Mouse (Mus musculus) induced T-regulatory cell, adult 2 months (primary cell): ENCODE measurements around the gene St8sia1.

ENCODE experiments used
- DNase-seq: peaks from one replicate; pipeline ENCODE4 v3.0.0-alpha.2; 2012; ENCODE audit warnings: low read depth

Gene St8sia1

DNA sequence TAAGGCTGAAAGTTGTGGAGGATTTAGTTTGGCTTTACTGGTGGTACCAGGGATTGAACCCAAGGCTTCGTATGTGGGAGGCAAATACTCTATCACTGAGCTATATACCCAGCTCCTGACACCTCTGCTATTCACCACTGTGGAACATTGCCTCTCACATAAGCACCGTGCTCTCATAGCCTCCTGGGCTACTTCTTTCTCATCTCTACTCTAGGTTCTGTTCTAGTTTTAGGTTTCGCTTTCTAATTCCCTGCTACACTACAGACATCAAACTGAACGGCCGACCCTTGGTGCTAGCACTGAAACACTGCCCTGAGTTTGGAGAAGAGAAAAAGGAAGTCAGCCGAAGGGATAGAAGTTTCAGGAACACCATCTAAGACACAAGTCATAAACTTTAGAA is 99.1 kb downstream of the St8sia1 start:
- DNase-seq, result peak; percentile 66

DNA sequence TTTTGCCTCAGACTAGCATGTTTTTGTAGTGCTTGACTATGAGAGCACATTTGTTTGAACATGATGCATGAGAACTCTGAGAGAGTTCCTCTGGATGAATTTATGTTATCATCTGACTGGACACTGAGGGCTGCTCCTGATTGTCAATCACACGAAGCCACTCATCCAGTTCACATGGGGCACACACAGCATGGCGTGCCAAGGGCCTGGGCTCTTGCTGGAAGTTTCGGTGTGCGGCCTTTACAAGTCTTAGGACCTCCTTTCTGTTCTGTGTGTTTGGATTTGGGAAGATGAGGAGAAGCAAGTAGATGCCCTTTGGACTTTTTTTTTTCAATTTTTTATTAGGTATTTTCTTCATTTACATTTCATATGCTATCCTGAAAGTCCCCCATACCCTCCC is 100.4 kb downstream of the St8sia1 start:
- no peak for DNase-seq

DNA sequence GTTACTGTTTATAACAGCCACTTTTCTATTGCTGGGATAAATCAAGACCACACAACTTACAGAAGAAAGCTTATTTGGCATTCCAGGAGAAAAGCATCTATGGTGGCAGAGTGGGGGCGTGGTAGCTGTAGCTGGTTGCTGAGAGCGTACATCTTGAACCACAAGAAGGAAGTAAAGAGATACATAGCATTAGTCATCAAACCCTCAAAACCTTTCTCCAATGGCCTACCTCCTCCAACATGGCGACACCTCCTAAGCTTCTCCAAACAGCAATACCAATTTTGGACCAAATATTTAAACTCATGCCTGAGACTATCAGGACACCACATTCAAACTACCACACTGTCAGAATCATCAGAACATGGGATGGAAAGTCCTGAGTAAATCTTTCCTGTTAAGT is 102.0 kb downstream of the St8sia1 start:
- DNase-seq, result peak; percentile 56

DNA sequence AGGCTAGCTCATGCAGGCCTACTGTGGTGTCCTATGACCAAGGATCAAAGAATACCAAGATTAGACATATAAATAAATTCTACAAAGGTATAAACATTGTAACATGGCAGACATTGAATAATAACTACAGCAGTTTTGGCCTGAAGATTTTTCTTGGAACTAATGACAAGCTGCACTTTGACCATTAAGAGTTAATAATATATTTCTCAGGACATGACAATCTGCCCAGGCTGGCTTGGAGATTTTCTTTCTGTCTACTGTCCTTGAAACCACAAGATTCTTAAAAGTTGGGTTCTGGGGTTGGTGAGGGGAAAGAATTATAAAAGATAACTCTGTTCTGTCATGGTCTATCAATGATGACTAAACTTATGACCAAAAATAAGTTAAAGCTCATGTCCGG is 103.9 kb downstream of the St8sia1 start:
- no peak for DNase-seq

DNA sequence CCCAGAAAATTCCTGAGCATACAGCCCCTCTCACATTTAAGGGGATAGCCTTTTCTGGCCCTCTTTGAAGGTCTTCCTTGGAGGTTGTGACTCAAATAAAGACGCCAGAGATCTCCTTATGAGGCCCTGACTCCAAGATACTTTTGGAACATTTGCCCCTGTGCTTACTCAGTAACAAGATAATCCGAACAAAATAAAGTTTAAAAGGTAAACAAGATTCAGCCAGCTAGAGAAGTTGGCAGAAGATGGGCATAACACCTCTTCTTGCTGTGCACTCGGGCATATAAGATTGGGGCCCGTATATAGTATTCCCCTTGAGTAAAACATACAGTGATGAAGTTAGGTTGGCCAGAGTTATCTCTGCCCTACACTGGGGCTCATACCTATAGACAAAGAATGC is 104.3 kb downstream of the St8sia1 start:
- no peak for DNase-seq

DNA sequence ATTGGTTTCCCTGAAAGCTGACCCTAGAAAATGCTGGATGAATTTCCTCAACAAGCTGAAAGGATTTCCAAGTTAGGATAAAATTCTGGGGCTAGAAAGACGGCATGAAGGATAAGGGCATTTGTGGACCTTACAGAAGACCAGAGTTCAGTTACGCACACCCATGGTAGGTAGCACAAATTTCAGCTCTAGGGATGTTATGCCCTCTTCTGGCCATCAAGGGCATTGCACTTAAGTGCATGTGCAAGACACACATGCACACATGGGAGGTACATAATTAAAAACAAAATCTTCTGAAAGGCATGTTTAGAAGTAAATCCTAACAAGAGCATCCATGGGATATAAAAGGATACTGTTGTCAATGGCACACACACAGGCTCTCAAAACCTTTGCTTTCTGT is 105.3 kb downstream of the St8sia1 start:
- peak; percentile 61 for DNase-seq

DNA sequence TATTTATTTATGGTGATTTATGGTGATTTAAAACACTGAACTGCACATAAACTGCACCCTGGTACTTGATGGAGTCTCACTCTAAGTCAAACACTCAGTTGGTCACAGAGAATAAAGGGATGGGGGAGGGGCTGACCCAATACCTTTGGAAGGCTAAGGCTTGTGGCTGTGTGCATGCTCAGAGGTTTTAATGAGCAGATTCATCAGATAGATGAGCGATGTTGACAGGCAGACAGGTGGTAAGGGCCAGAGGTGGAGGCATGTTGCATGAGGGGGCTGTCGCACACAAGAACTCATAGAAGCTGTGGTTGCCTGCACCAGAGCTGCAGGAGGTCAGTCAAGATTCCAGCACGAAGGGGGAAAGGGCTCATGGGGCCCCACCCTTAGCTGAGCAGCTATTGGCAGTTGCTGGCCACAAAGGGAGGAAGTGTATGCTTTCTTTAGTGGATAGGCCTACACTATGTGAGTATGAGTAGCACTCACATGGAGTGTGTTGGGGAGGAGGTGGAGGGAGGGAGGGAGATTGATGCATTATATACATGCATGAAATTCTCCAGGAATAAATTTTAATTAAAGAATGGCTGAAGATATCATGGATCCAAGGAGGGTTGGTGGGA is 107.9 kb downstream of the St8sia1 start:
- DNase-seq, result no peak

DNA sequence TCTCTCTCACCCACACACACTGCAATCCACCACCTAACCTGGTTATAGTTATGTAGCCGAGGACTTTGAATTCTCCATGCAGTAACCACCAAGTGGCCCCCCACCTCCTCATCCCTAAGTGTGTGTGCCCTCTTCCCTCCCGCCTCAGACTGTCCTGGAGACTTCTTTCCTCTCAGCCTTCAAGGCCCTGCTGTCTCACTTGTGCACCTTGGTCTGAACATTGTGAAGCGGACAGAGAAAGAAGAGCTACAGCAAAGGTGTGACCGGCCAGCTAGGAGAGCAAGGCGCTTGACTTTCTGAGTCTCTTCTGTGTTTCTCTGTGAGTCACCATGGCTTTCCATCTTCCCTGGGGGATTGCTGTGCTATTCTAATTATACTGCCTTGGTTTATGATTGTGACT is 108.5 kb downstream of the St8sia1 start:
- no peak for DNase-seq

DNA sequence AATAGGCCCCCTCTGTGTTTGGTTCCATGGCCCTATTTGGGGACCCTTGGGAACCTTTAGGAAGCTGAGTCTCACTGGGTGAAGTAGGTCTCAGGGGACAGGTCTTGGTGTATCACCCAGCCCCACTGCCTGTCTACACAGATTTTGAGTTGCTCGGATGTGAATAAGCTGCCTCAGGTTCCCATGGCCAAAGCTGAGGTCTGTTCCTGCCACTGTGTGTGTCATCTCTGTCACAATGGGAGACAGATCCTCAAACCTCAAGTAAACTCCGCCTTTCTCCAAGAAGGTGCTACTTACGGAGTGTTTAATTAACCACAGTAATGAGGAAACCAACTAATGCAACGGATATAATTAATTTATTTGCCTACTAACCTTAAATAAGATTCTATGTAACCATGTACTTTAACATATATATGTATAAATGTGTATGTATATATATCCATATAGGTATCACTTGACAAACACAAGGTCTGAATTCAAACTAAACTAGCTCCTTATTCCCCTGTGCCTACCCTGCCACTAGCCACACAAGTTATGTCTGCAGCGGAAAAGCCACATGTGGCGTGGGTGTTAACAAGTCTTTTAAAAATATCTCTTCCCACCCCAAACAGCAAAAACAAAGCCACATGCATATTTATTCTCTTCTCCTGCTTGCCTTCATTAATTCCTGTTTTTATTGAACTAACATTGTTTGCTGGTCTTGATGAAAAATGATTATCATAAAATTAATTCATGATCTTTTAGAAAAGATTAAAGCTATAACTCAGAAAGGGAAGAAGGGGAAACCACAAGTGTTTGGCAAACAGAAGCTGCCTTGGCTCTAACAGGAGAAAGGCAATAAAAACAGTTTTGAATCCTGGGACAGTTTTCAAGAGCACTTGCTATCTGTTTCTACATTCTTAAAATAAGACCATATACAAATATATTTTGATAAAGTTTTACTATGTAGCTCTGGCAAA is 111.6 kb downstream of the St8sia1 start:
- DNase-seq, result no peak

DNA sequence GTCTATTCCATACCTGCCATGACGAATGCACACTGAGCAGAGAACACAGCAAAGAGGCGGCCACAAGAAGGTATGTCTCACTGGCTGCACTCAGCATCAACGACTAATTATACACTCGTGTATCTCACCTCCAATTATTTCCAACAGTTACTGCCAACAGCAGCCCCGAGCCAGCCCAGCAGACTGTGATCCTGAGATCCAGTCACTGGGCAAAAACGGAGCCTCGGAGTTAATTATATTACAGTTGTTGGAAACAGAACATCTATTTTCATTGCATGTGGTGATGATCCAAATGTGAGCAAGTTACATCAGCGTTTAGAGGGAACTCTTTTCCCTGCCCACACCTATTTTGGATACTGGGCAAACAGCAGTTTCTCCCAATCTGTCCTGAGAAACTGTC is 113.8 kb downstream of the St8sia1 start:
- no peak for DNase-seq

DNA sequence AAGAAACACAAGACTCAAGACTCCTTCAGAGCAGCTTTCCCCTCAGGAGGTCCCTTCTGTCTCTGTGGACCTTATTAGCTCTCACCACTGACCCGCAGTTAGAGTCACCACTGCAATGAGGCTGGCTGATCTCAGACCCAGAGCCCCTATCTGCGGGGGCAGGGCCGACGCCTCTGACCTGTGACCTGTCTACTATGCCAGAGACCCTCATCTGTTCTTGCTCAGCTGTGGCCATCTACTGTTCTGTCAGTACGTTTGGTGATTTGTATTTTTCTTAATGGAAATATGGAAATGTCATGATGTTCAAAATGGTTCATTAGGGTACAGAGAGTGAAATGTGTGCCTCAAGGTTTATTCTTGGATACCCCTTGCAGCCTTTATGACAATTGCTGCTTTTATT is 114.9 kb downstream of the St8sia1 start:
- no peak for DNase-seq

DNA sequence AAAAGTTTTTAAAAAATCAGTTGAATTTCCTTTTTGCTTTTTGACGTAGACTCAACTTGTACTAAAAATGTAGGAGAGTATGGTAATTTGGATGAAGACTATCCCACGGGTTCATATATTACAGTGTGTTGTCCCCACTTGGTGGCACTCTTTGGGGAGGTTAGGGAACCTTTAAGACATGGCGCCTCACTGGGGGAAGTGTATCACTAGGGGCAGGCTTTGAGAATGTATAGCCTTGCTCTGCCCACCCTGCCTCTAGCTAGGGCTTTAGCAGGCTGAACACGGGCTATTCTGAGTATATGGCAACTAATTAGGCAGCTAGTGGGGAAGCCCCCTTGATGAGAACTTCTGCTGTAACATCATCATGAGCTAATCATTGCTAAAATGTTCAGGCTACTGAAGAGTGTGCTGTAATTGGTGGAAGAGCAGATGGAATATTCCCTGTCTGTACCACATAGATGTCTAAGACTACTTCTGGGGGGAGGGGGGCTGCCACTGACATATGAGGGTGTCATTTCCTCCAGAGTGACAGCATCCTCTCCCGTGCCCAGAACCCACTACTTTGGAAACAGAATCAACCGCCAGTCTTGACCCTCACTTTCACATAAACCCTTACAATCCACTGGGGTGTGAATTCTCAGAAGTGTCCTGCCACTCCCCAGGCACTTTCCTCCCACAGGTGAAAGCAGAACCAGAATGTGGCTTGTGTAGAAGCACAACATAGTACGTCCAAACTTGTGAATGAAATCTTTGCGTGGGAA is 116.2 kb downstream of the St8sia1 start:
- DNase-seq, result no peak

DNA sequence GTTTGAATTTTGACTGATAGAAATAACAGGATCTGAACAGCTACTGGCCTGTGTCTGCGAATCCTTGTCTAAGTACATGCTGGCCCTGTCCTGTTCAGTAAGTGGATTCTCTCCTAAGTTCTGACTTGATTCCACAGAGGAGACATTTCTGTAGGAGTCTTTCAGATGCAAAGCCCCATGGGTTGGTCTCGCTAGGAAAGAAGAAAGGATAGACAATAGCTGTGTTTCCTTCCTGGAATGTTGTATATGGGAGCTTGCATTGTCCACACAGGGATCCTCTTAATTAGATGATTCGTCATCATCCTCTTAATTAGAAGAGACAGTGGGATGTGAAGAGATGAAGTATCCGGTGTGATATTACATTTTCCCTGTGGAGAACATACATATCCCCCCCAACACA is 117.4 kb downstream of the St8sia1 start:
- no peak for DNase-seq

DNA sequence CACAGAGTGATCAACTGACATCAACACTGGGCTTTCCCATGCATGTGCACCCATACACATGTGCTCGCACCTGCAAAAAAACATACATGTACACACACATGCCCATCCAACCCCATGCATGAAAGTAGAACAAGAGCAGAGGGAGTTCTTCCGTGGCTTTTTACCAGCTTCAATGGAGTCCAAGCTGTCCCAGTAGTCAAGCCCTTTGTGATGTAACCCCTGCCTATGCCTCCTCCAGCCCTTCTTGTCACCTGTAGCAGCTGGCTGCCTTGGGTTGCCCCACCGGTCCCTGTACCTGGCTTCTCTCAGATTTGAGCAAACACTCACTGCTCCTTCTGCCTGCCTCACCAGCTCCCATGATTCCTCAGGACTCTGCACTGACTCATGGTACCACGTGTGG is 119.2 kb downstream of the St8sia1 start:
- no peak for DNase-seq

DNA sequence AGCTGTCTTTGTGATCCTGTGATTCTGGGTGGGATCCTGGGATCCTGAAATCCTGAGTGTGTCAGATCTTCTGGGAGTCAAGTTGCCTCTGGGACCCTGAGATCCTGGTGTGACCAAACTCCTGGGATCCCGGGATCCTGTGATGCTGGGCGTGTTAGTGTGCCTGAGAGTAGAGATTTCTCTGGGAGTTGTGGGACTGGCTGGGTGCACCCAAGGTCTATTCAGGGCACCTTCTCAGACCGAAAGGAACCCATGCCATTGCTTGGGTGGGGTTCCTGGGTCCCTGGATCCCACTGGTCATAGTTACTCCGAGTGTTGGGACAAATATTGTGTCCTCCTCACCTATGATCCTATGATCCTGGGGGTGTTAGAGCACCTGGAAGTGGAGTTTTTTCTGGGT is 120.2 kb downstream of the St8sia1 start:
- no peak for DNase-seq

DNA sequence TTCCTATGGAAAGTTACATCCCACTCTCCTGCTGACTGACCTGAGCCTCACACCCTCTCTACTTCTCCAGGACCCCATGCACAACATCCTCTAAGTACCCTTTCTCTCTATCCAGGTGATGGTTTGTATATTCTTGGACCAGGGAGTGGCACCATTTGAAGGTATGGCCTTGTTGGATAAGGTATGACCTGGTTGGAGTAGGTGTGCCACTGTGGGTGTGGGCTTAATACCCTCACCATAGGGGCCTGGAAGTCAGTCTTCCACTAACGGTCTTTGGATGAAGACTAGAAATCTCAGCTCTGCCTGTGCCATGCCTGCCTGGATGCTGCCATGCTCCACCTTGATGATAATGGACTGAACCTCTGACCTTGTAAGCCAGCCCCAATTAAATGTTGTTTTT is 125.8 kb downstream of the St8sia1 start:
- no peak for DNase-seq

DNA sequence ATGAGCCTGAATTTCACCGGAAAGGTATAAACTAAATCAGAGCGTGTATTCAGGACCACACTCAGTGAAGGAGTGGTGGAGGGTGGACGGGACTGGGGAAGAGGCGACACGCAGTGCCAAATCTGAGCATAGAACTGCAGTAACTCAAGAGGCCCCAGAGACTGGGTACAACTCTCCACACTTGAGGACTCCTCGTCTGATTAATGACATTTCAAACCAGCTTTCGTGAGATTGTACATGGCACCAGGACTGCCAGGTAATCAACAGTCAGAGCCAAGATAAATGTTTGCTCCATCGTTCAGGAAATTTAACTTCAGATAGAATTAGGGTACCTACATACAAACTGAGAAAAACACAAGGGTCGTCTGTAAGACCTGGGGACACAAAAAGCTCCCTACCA is 126.9 kb downstream of the St8sia1 start:
- DNase-seq, result no peak

DNA sequence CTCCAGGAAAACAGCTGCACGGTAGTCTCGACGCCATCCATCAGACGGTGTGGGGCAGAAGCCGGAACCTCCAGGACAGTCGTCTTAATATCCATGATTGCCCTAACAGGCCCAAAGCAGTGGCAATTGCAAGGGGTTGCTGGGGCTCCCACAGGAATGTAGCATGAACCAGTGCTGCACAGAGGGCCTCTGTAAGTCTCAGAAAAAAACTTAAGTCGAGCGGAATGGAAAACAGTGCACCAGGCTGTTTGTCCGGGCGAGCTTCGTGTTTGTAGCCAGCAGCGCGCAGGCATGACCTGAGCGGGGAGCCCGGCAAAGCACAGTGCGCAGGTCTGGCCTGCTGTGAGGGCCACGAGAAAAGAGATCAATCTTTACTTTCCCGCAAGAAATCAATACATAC is 128.5 kb downstream of the St8sia1 start:
- DNase-seq, result no peak

DNA sequence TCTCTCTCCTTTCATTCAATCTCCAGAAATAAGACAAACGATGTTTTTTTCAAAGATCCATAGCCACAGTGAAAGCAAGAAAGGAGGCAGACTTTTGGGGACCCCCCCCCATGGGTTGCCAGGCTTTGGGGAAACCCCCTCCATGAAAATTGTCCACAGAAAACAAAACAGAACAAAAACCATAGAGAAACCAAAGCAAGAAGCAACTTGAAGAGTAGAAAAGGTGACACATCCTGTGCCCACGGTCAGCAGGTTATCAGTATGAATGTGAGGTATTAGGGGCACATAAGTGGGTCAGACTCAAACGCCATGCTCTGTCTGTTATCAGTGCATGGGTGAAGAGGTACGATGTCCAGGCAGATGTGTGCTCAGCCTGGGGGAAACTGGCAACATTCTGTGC is 129.3 kb downstream of the St8sia1 start:
- DNase-seq, result peak; percentile 50

DNA sequence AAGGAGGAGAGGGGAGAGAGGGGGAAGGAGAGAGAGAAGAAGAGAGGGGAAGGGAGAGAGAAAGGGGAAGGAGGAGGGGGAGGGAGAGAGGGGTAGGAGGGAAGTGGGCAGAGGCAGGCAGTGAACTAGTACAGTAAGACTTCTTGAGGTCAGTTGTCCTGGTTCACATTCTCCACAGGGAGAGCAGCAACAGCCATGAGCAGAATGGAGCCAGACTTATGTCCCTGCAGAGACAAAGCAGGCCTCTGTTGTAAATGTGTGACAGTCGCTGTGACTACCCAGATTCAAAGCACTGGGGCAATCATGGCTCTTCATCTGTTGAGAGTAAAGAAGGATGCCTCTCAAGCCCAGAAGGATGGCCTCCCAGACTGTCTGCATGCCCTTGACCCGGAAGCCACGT is 132.5 kb downstream of the St8sia1 start:
- DNase-seq, result no peak

DNA sequence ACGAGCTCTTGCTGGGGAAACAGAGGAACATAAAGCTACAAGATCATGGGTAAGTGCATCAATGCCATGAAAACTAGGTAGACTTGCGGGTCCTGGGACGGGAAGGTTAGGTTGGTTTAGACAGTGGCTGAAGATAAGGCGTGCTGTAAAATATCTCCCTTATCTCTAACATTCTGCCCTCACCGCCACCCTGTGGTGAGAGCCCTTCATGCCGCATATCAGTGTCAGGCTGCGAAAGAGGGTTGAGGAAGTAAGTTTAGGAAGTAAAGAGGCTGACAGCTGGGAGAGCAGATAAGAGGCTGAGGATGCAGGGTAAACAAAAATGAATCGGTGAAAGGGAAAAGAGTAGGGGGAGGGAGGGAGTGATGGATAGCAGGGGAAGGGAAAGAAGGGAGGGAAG is 133.0 kb downstream of the St8sia1 start:
- DNase-seq, result peak; percentile 56

DNA sequence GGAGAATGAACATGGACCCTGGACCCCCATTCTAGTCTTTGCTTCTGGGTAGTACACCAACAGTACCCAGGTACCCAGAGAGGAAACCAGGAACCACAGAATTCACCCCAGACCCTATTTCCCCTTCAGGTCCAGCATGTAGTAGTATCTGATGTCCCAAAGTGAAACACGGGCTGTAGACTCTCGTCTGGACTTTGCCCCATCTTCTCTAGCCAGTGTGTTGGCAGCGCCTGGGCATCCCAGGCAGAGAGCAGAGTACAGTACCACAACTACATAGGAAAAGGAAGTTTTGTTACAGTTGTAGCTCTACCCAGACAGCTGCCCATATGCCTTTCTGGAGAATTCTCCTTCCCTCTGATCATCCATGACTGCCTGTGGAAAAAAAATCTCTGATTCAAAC is 134.0 kb downstream of the St8sia1 start:
- no peak for DNase-seq

DNA sequence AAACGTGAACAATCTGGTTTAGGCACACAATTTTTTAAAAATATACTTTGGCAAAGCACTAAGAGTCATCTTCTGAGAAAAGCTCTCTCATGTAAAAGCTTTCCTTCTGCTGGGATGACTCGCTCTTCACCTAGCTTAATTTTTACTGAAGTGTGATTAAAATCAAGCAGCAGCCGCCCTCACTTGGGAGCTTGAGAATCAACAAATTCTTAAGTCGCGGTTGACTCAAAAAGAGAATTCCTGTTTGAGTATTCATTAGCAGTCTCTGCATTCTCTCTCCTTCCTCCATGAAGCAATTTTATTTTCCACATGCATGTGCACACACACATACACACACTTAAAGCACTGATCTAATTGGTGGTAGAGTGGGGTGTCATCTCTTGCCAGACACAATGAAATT is 138.8 kb downstream of the St8sia1 start:
- peak; percentile 29 for DNase-seq
